ENCODE assay signal across 9 mouse cellular contexts in genomic region chr6:142667701-142668418, GRCm38 (mm10). TPM values are rescaled to one million over a fixed set of nuclear protein-coding genes. Genes with fewer than 3 reads are reported as not detected.
DNase-seq lines count a peak whose midpoint lies in the region; ATAC-seq and TF ChIP-seq lines count a peak whose summit lies in the region.
"Had no signal": no experiment of that assay in that cellular context is flagged by ENCODE, and none has a peak within 500 bp of the region (broad histone marks: within the 10 kb centered on the region; RNA-seq: fewer than 3 reads in every experiment).

No protein-coding gene starts in this region.

- no peak overlapping the region for H3K4me2 ChIP-seq in midbrain, postnatal 0 days (ENCODE audit: low read depth, low read length, poor library complexity, severe bottlenecking)
- H3K4me2 ChIP-seq: hindbrain, embryonic 12.5 days had no signal

- no peaks in the 10 kb centered on the region for H3K9me3 ChIP-seq in midbrain, postnatal 0 days (ENCODE audit: low read length)
- H3K9me3 ChIP-seq: hindbrain, embryonic 12.5 days had no signal

- no peaks in the 10 kb centered on the region for H3K4me1 ChIP-seq in midbrain, postnatal 0 days (ENCODE audit: insufficient read depth, low read length)
- H3K4me1 ChIP-seq: hindbrain, embryonic 12.5 days had no signal

- no peak overlapping the region for H3K27ac ChIP-seq in midbrain, postnatal 0 days (ENCODE audit: low read depth, low read length)
- H3K27ac ChIP-seq: hindbrain, embryonic 12.5 days had no signal

- no peak for ATAC-seq in activated CD4-positive, CD25-positive, alpha-beta regulatory T cell, adult 4 months
- no peak for ATAC-seq in midbrain, postnatal 0 days (ENCODE audit: low FRiP score)
- no peak for ATAC-seq in monocyte, adult 5-6 weeks (replicated peaks; ENCODE audit: insufficient number of reproducible peaks, low FRiP score, low TSS enrichment, poor library complexity, severe bottlenecking)

- WGBS in midbrain, postnatal 0 days, result 86% methylated on average over 7 of the region's 7 CpGs

- no peak overlapping the region for H3K9ac ChIP-seq in midbrain, postnatal 0 days (replicated peaks; ENCODE audit: low read length, poor library complexity, severe bottlenecking)
- H3K9ac ChIP-seq: hindbrain, embryonic 12.5 days had no signal

- DNase-seq in adrenal gland, adult 2 months, result peak; percentile 31
- no peak for DNase-seq in adrenal gland, postnatal 4 days (ENCODE audit: low spot score in 2 of 2)
- DNase-seq in NIH3T3 (ENCODE audit: low read depth), result peak; percentile 14
- DNase-seq in heart, adult 18-20 months, result peak; percentile 84 to 88
- DNase-seq in lung, adult 18-20 months, result peak; percentile 26 to 30
- no peak for DNase-seq in midbrain, postnatal 0 days (ENCODE audit: low spot score)

- no peaks in the 10 kb centered on the region for H3K36me3 ChIP-seq in midbrain, postnatal 0 days (ENCODE audit: insufficient read depth, low read length)
- H3K36me3 ChIP-seq: hindbrain, embryonic 12.5 days had no signal

- no peak for TF ChIP-seq CTCF in midbrain, postnatal 0 days (IDR thresholded peaks at IDR 0.05)

- H3K4me3 ChIP-seq in midbrain, postnatal 0 days (ENCODE audit: low read depth, low read length), result no peak overlapping the region
- H3K4me3 ChIP-seq: hindbrain, embryonic 12.5 days had no signal

- H3K27me3 ChIP-seq in midbrain, postnatal 0 days (ENCODE audit: insufficient read depth, low read length), result no peaks in the 10 kb centered on the region
- H3K27me3 ChIP-seq: hindbrain, embryonic 12.5 days had no signal

RNA-seq across cellular contexts. Expression of gene Abcc9, which starts 34.3 kb away (rescaled TPM):
- total RNA-seq in adrenal gland, adult 2 months (2021), result 10 to 100 TPM; 13.7 to 17.3 TPM
- polyA plus RNA-seq in adrenal gland, adult 2 months (2012; rRNA removed), result 1.9 and 3.1 TPM in 2 replicates
- 10 to 100 TPM; 29.3 to 32.6 TPM for total RNA-seq in adrenal gland, postnatal 4 days (2021)
- 100 to 1,000 TPM; 236 to 257 TPM for total RNA-seq in heart, adult 18-20 months (2021)
- not detected for polyA plus RNA-seq in activated CD4-positive, CD25-positive, alpha-beta regulatory T cell, adult 4 months (2017; shearing (Covaris generic))
- 9.7 and 10.7 TPM in 2 replicates for total RNA-seq in midbrain, postnatal 0 days (2014; rRNA removed)
- 1.9 and 2.3 TPM in 2 replicates for polyA plus RNA-seq in midbrain, postnatal 0 days (2015; fragmentation: Nextera tagmentation; extraction: Ambion mirVana)
- 0.11 TPM in 1 of 3 replicates, not detected in the others for total RNA-seq in monocyte, adult 5-6 weeks (2017)

Comparison
In these comparisons a context has a peak if more than half of its experiments do, and no peak if none do; other contexts are left out.
1. DNase-seq: peak in adrenal gland, adult 2 months (single experiment), NIH3T3 (single experiment), heart, adult 18-20 months (2 of 2) and lung, adult 18-20 months (2 of 2); none in adrenal gland, postnatal 4 days (0 of 2) and midbrain, postnatal 0 days (single experiment).